Mouse (Mus musculus): Measurements from ENCODE around the gene Smim27. TPM values are rescaled to one million over a fixed set of nuclear protein-coding genes. Genes with fewer than 3 reads are reported as not detected.
A peak's percentile ranks its signal among the peaks of the same experiment; 100 is the strongest.

Gene Smim27
- total and polyA plus RNA-seq, 2 experiments: 3.0 to 29.7 TPM

DNA sequence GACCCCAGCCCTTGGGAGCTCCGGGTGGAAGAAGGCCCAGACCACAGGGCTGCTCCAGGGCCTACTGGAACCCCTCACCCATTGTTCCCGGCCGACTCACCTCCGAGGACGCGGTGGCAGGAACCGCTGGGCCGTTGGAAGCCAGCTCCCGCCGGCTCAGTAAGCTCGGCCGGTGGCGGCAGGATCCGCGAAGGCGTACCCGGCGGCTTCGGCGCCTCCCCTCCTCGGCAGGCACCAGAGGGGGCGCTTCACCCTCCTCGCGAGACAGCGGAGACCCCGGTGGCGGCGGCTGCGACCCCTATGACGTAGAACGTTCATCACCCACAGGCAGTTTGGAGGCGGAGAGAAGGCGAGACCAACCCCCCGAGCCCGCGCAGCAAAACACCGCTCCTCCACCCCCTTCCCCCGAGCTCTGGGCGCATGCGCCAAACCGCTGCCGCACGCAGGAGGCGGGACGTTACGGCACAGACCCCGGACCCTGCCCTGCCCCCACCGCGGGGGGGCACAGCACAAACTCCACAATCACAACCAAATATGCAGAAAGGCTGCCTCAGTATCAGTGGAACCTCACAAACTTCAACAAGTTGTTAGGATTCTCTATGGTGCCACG, 1.1 kb upstream of the Smim27 start:
- peak overlapping the region; percentile 92 for H3K4me3 ChIP-seq (ENCODE audit: insufficient read depth, low read depth, low read length)
- DNase-seq (ENCODE audit: extremely low read depth, low read depth, low spot score): peak; percentile 71
- H3K79me2 ChIP-seq (ENCODE audit: control insufficient read depth, insufficient read depth, low read length): peaks cover 20% of the 10 kb centered on the region; the same call in 1 of the 2 replicates
- H3K4me1 ChIP-seq (ENCODE audit: control insufficient read depth, insufficient read depth, low read length): peaks cover 6% of the 10 kb centered on the region
- H3K27ac ChIP-seq (replicated peaks; ENCODE audit: insufficient read depth, low read depth, low read length): peak overlapping the region; percentile 94
- WGBS: under 1% methylated on average over 50 of the region's 50 CpGs
- TF ChIP-seq POLR2A (IDR thresholded peaks at IDR 0.05; ENCODE audit: extremely low read depth, insufficient read depth, low read length) (no peak), CTCF (IDR thresholded peaks at IDR 0.05; ENCODE audit: low read depth, low read length) (peak; percentile 12; the same call in 1 of the 2 replicates)
- no peaks in the 10 kb centered on the region for H3K27me3 ChIP-seq (ENCODE audit: control insufficient read depth, insufficient read depth, low read length)
- H3K9ac ChIP-seq (ENCODE audit: low read depth, low read length): peak overlapping the region; percentile 86
- H3K36me3 ChIP-seq (ENCODE audit: control insufficient read depth, insufficient read depth, low read length): peaks cover 4% of the 10 kb centered on the region; the same call in 1 of the 2 replicates

DNA sequence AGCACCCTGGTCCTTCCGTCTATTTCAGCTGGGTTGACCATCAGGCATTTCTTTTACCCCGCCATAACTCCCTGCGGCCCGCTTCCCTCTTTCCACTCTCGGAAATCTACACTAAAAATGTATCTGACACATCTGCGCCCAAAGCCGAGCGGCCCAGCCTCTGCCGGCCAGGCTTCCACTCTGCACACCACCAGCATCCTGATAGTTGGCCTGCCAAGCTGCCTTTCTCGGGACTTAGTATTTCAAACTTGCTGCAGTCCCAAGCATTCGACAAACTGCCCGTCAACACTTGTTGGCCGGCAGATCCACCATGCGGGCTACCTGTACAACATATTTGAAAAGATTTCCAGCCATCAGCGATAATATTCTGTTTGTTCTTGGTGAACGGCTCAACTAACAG, 544 bp upstream of the Smim27 start:
- Histone ChIP-seq H3K27me3 (ENCODE audit: control insufficient read depth, insufficient read depth, low read length) (no peaks in the 10 kb centered on the region), H3K4me1 (ENCODE audit: control insufficient read depth, insufficient read depth, low read length) (peaks cover 6% of the 10 kb centered on the region), H3K79me2 (ENCODE audit: control insufficient read depth, insufficient read depth, low read length) (peaks cover 20% of the 10 kb centered on the region; the same call in 1 of the 2 replicates), H3K4me3 (ENCODE audit: insufficient read depth, low read depth, low read length) (peak overlapping the region; percentile 92), H3K36me3 (ENCODE audit: control insufficient read depth, insufficient read depth, low read length) (peaks cover 4% of the 10 kb centered on the region; the same call in 1 of the 2 replicates), H3K27ac (replicated peaks; ENCODE audit: insufficient read depth, low read depth, low read length) (peak overlapping the region; percentile 94), H3K9ac (ENCODE audit: low read depth, low read length) (peak overlapping the region; percentile 84)
- DNase-seq (ENCODE audit: extremely low read depth, low read depth, low spot score): no peak
- TF ChIP-seq CTCF (IDR thresholded peaks at IDR 0.05; ENCODE audit: low read depth, low read length) (no peak), POLR2A (IDR thresholded peaks at IDR 0.05; ENCODE audit: extremely low read depth, insufficient read depth, low read length) (no peak)
- WGBS: under 1% methylated on average over 16 of the region's 16 CpGs

DNA sequence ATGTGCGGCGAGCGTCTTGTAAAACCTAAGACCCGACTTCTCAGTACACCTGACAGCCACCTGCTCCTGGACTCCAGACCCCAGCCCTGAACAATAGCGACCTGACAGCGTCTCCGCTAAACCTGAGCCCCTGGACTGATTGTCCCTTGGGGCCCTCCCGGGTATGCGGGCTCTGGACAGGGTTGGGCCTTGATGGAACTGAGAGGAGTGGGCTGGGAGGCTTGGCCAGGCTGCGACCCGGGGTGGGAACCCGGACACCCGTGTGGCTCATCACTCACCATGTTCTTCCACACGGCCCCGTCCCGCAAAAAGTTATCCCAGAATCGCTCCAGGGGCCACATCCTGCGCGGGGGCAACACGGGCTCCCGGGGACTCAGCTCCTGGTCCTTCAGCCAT, 9.5 kb downstream of the Smim27 start:
- no peaks in the 10 kb centered on the region for H3K4me1 ChIP-seq (ENCODE audit: control insufficient read depth, insufficient read depth, low read length)
- under 1% methylated on average over 21 of the region's 21 CpGs for WGBS
- peaks cover 19% of the 10 kb centered on the region for H3K79me2 ChIP-seq (ENCODE audit: control insufficient read depth, insufficient read depth, low read length)
- DNase-seq (ENCODE audit: extremely low read depth, low read depth, low spot score): peak; percentile 15
- H3K27ac ChIP-seq (replicated peaks; ENCODE audit: insufficient read depth, low read depth, low read length): peak overlapping the region; percentile 72
- H3K27me3 ChIP-seq (ENCODE audit: control insufficient read depth, insufficient read depth, low read length): no peaks in the 10 kb centered on the region
- H3K4me3 ChIP-seq (ENCODE audit: insufficient read depth, low read depth, low read length): peak overlapping the region; percentile 96
- peak overlapping the region; percentile 91 for H3K9ac ChIP-seq (ENCODE audit: low read depth, low read length)
- TF ChIP-seq CTCF (IDR thresholded peaks at IDR 0.05; ENCODE audit: low read depth, low read length) (no peak), POLR2A (IDR thresholded peaks at IDR 0.05; ENCODE audit: extremely low read depth, insufficient read depth, low read length) (no peak)
- peaks cover 16% of the 10 kb centered on the region for H3K36me3 ChIP-seq (ENCODE audit: control insufficient read depth, insufficient read depth, low read length)

DNA sequence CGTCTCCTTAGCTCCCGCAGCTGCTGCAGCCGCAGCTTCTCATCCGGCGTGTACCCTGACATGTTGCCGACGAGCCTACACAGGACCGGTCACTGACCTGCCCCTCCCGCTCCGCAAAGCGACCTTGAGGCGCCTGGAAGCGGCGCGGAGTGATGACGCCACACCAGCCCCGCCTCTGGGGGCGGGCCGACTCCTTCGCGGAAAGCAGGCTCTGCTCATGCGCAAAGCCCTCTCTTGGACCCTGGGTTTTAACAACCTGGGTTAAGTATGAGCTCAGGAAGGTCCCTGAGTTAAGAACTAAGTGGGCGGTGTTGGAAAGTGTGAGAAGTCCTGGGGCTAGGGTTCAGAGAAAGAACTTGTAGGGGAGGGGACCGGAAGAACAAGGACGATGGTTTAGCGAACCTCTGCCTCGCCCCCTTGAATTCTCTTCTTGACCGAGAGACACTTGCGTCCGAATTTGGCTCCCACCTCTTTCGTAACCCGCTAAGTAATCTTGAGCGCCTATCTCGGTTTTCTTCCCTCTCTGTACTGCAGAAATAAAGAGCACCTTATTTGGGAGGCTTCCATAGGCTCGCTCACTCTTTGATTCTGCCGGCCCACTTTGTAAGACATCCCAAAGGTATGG, 10.0 kb downstream of the Smim27 start, which contains the start of gene Ndufb6:
TSS of gene Ndufb6 (minus strand) at position 146 of the 625 bp plus-strand sequence.
- WGBS: under 1% methylated on average over 36 of the region's 36 CpGs
- DNase-seq (ENCODE audit: extremely low read depth, low read depth, low spot score): peak; percentile 84
- Histone ChIP-seq H3K79me2 (ENCODE audit: control insufficient read depth, insufficient read depth, low read length) (peaks cover 19% of the 10 kb centered on the region), H3K36me3 (ENCODE audit: control insufficient read depth, insufficient read depth, low read length) (peaks cover 15% of the 10 kb centered on the region), H3K9ac (ENCODE audit: low read depth, low read length) (peak within 1 kb of the TSS; percentile 91), H3K27me3 (ENCODE audit: control insufficient read depth, insufficient read depth, low read length) (no peaks in the 10 kb centered on the region), H3K4me1 (ENCODE audit: control insufficient read depth, insufficient read depth, low read length) (no peaks in the 10 kb centered on the region), H3K27ac (replicated peaks; ENCODE audit: insufficient read depth, low read depth, low read length) (peak within 1 kb of the TSS; percentile 90), H3K4me3 (ENCODE audit: insufficient read depth, low read depth, low read length) (peak within 1 kb of the TSS; percentile 96)
- no peak for TF ChIP-seq CTCF (IDR thresholded peaks at IDR 0.05; ENCODE audit: low read depth, low read length)
- TF ChIP-seq POLR2A (IDR thresholded peaks at IDR 0.05; ENCODE audit: extremely low read depth, insufficient read depth, low read length): 0 out of 2 replicates have a peak, but pooled peaks have one; percentile 63

- TF ChIP-seq CTCF (IDR thresholded peaks at IDR 0.05; ENCODE audit: low read depth, low read length) (peak; percentile 67), POLR2A (IDR thresholded peaks at IDR 0.05; ENCODE audit: extremely low read depth, insufficient read depth, low read length) (no peak)
- H3K27me3 ChIP-seq (ENCODE audit: control insufficient read depth, insufficient read depth, low read length): no peaks in the 10 kb centered on the region
- no peaks in the 10 kb centered on the region for H3K4me1 ChIP-seq (ENCODE audit: control insufficient read depth, insufficient read depth, low read length)
- no peak overlapping the region for H3K27ac ChIP-seq (replicated peaks; ENCODE audit: insufficient read depth, low read depth, low read length)
- 10% methylated on average over 4 of the region's 4 CpGs for WGBS
- no peaks in the 10 kb centered on the region for H3K36me3 ChIP-seq (ENCODE audit: control insufficient read depth, insufficient read depth, low read length)
- H3K79me2 ChIP-seq (ENCODE audit: control insufficient read depth, insufficient read depth, low read length): no peaks in the 10 kb centered on the region
- H3K4me3 ChIP-seq (ENCODE audit: insufficient read depth, low read depth, low read length): no peak overlapping the region
- DNase-seq (ENCODE audit: extremely low read depth, low read depth, low spot score): peak; percentile 53
- H3K9ac ChIP-seq (ENCODE audit: low read depth, low read length): no peak overlapping the region
Measured at GRCm38 (mm10) chr4:40285582-40285981, 16.2 kb downstream of the Smim27 start.

Data from liver, adult 2 months (tissue).